Mouse (Mus musculus) lung, postnatal 0 days (tissue): ENCODE measurements at regions not wholly inside any gene's neighbourhood (a gene's known extent, or its start where the extent isn't known, plus 50 kb on each side); places are given as distances from the start of the nearest gene placed in this dataset.
A peak's percentile ranks its signal among the peaks of the same experiment; 100 is the strongest.

ENCODE experiments used
- ATAC-seq: fragments of 200-750 bp; cut with Nextera tagmentation; 2 replicates; pipeline ENCODE4 v1.8.0; 2017; ENCODE audit warnings: moderate library complexity
- DNase-seq: peaks from one replicate; pipeline ENCODE4 v3.0.0-alpha.2; 2016; ENCODE audit warnings: low spot score
- H3K27ac ChIP-seq: fragments of 300-500 bp; sonication (generic); 2 replicates; pipeline ENCODE4 v1.5.1; 2014; ENCODE audit warnings: antibody characterized with exemption, mild to moderate bottlenecking, low read length, mixed read lengths
- H3K27me3 ChIP-seq: fragments of 300-500 bp; sonication (generic); replicated peaks from 2 replicates; pipeline ENCODE4 v1.6.1; 2014; ENCODE audit warnings: low read length, mixed read lengths; ENCODE audit not compliant: insufficient read depth
- H3K36me3 ChIP-seq: fragments of 300-500 bp; sonication (generic); 2 replicates; pipeline ENCODE4 v1.6.1; 2014; ENCODE audit warnings: low read length, mixed read lengths; ENCODE audit not compliant: insufficient read depth
- H3K4me1 ChIP-seq: fragments of 300-500 bp; sonication (generic); 2 replicates; pipeline ENCODE4 v1.6.1; 2014; ENCODE audit warnings: antibody characterized with exemption, low read depth, low read length, mixed read lengths; ENCODE audit not compliant: insufficient read depth
- H3K4me2 ChIP-seq: fragments of 300-500 bp; sonication (generic); replicated peaks from 2 replicates; pipeline ENCODE4 v1.6.1; 2014; ENCODE audit warnings: low read depth, mild to moderate bottlenecking, low read length, moderate library complexity, mixed read lengths
- H3K4me3 ChIP-seq: fragments of 300-500 bp; sonication (generic); 2 replicates; pipeline ENCODE4 v1.5.1; 2014; ENCODE audit warnings: low read depth, low read length
- H3K9ac ChIP-seq: fragments of 300-500 bp; sonication (generic); replicated peaks from 2 replicates; pipeline ENCODE4 v1.6.1; 2014; ENCODE audit warnings: low read depth, mild to moderate bottlenecking
- H3K9me3 ChIP-seq: fragments of 300-500 bp; sonication (generic); 2 replicates; pipeline ENCODE4 v1.6.1; 2016; ENCODE audit warnings: low read length, mixed read lengths
- CTCF ChIP-seq: IDR thresholded peaks from 2 replicates; pipeline ENCODE4 v1.5.1; 2016; ENCODE audit warnings: antibody characterized with exemption, mild to moderate bottlenecking
- EP300 ChIP-seq: IDR thresholded peaks from 2 replicates; pipeline ENCODE4 v1.6.1; 2016; ENCODE audit warnings: antibody characterized with exemption, mild to moderate bottlenecking, control low read depth
- WGBS: fragments of 180-500 bp; shearing (Covaris S2); extraction: QIAGEN DNeasy Blood & Tissue Kit; methylation state at CpG from one replicate; pipeline ENCODE4 v1.1.7; 2014; 5-methylcytosine and 5-hydroxymethylcytosine counted together

DNA sequence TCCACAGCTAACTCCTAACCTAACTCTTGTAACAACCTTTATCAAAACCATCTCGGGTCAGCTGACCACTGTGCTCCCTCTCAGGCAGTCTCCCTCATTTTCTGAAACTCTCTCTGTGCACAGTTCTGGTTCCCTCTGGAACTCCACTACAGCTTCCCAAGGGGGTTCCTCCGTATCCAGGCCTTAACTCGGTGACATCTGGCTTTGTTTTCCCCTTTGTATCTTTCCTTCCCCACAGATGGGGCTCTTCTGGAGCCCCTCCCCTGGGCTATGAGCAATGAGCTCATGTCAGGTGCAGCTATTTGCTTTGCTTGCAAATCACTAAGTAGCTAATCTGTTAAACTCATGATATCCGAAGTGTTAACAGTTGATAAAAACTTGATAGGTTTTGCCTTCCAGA lies 535.6 kb downstream of the Slc4a3 start:
- TF ChIP-seq EP300, result no peak
- no peak for TF ChIP-seq CTCF
- DNase-seq (no peak), ATAC-seq (no peak)
- Histone ChIP-seq H3K9ac (no peak overlapping the region), H3K9me3 (no peaks in the 10 kb centered on the region), H3K36me3 (no peaks in the 10 kb centered on the region), H3K4me3 (no peak overlapping the region), H3K4me2 (no peak overlapping the region), H3K27ac (no peak overlapping the region), H3K27me3 (no peaks in the 10 kb centered on the region), H3K4me1 (no peaks in the 10 kb centered on the region)
- WGBS, result 46% methylated on average over 4 of the region's 4 CpGs

DNA sequence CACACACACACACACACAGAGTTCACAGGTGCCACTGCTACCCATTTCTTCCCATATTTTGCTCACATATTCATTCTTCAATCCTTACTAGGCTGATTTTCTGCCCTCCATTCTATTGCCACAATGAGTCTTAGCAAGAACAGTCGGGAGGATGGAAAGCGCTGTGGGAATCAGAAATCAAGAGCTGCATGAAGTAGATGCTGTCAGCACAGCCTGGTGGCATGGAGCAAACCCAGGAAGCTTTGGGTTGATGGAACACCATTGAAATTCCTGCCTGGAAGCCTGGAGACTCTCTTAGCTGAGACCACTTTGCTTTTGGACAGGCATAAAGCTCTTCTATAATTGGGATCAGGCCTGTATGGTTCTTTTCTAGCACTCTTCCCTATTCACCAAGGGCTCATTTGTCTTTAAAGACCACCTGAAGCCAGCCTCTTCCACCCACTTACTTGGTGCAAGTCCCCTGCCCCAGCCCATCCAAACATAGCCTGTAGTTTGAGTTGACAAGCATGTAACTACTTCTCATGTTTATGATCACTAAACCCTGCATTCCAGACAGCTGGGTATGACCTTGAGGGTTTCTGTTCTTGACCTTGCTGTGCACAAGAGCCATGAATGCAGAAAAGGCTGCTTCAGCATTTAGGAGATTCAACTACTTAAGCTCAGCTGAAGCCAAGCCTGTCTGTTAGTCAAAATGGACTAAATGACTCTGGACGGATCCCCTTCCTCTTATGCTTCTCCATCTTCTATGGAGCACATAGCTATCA lies 537.4 kb downstream of the Slc4a3 start:
- Histone ChIP-seq H3K27me3 (no peaks in the 10 kb centered on the region), H3K9me3 (no peaks in the 10 kb centered on the region), H3K36me3 (no peaks in the 10 kb centered on the region), H3K27ac (no peak overlapping the region), H3K9ac (no peak overlapping the region), H3K4me1 (no peaks in the 10 kb centered on the region), H3K4me3 (no peak overlapping the region), H3K4me2 (no peak overlapping the region)
- ATAC-seq (no peak), DNase-seq (no peak)
- 90% methylated on average over 3 of the region's 3 CpGs for WGBS
- TF ChIP-seq EP300, result no peak
- TF ChIP-seq CTCF, result no peak

GRCm38 (mm10) chr1:76091031-76091430 lies 545.0 kb downstream of the Slc4a3 start:
- H3K9ac ChIP-seq, result no peak overlapping the region
- WGBS, result 49% methylated on average over 5 of the region's 5 CpGs
- no peak overlapping the region for H3K27ac ChIP-seq
- no peak for DNase-seq
- H3K36me3 ChIP-seq, result no peaks in the 10 kb centered on the region
- H3K4me1 ChIP-seq, result no peaks in the 10 kb centered on the region
- H3K9me3 ChIP-seq, result no peaks in the 10 kb centered on the region
- ATAC-seq, result no peak
- H3K4me3 ChIP-seq, result no peak overlapping the region
- H3K4me2 ChIP-seq, result no peak overlapping the region
- TF ChIP-seq CTCF, result no peak
- no peaks in the 10 kb centered on the region for H3K27me3 ChIP-seq

GRCm38 (mm10) chr1:76113281-76113680 lies 567.2 kb downstream of the Slc4a3 start:
- TF ChIP-seq EP300 (no peak), CTCF (no peak)
- Histone ChIP-seq H3K4me1 (no peaks in the 10 kb centered on the region), H3K27ac (no peak overlapping the region), H3K4me3 (no peak overlapping the region), H3K9me3 (no peaks in the 10 kb centered on the region), H3K36me3 (no peaks in the 10 kb centered on the region), H3K4me2 (no peak overlapping the region), H3K27me3 (no peaks in the 10 kb centered on the region), H3K9ac (no peak overlapping the region)
- ATAC-seq (no peak), DNase-seq (peak; percentile 58)
- WGBS, result 65% methylated on average over 3 of the region's 3 CpGs

DNA sequence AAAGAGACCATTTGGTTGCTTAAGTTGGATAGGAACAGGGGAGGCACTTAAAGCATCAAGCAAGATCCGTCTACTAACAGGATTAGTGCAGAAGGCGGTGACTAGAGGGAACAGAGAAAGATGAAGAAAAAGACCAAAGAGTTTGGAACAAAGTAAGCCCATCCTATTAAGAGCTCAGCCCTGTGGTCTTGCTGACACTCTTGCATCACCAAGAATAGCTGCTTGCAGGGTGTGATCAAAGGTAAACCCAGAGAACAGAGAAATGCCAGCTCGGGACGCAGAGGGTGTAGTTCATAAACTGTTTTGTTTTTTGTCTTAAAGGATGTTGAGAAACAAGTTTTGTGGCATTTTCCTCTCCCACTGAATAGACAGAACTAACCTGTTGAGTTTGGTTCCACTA lies 574.8 kb downstream of the Slc4a3 start:
- no peaks in the 10 kb centered on the region for H3K9me3 ChIP-seq
- DNase-seq (no peak), ATAC-seq (no peak)
- H3K4me2 ChIP-seq, result no peak overlapping the region
- no peak for TF ChIP-seq EP300
- TF ChIP-seq CTCF, result no peak
- no peak overlapping the region for H3K9ac ChIP-seq
- H3K36me3 ChIP-seq, result no peaks in the 10 kb centered on the region
- H3K4me1 ChIP-seq, result no peaks in the 10 kb centered on the region
- no peak overlapping the region for H3K4me3 ChIP-seq
- no peaks in the 10 kb centered on the region for H3K27me3 ChIP-seq
- no peak overlapping the region for H3K27ac ChIP-seq
- WGBS, result 69% methylated on average over 4 of the region's 4 CpGs

GRCm38 (mm10) chr1:76130353-76130752 lies 584.3 kb downstream of the Slc4a3 start:
- H3K4me3 ChIP-seq, result no peak overlapping the region
- H3K27ac ChIP-seq, result no peak overlapping the region
- DNase-seq (no peak), ATAC-seq (no peak)
- no peak overlapping the region for H3K9ac ChIP-seq
- no peak overlapping the region for H3K4me2 ChIP-seq
- H3K4me1 ChIP-seq, result no peaks in the 10 kb centered on the region
- H3K9me3 ChIP-seq, result no peaks in the 10 kb centered on the region
- TF ChIP-seq EP300 (no peak), CTCF (no peak)
- no peaks in the 10 kb centered on the region for H3K27me3 ChIP-seq
- 48% methylated on average over 4 of the region's 4 CpGs for WGBS
- no peaks in the 10 kb centered on the region for H3K36me3 ChIP-seq
